8 mouse cellular contexts compared by ENCODE assay signal in the genomic region with DNA sequence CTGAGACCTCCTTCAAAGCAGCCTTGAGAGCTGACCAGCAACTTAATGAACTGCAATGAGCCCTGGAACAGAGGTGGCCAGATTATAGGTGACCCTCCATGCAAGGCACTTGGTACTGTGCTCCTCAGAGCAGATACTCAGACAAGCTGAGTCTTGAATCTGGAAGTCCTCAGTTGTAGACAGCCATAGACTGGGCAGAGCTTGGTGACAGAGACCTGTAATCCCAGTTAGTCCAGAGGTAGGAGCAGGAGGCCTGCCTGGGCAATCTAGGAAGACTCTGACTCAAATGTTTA.
DNase-seq lines count a peak whose midpoint lies in the region; ATAC-seq lines count a peak whose summit lies in the region.

No protein-coding gene starts in this region.

- intact Hi-C loops in left cerebral cortex, postnatal 36 days (cut with DNase I), result no loop called here

- peaks cover 43% of the 10 kb centered on the region for H3K4me1 ChIP-seq in heart, embryonic 13.5 days
- peaks cover 41% of the 10 kb centered on the region for H3K4me1 ChIP-seq in liver, embryonic 12.5 days

- peak overlapping the region; percentile 66 for H3K4me3 ChIP-seq in heart, embryonic 13.5 days
- peak overlapping the region; percentile 69 for H3K4me3 ChIP-seq in liver, embryonic 12.5 days

- ATAC-seq in heart, embryonic 13.5 days (ENCODE audit: extremely low read depth, insufficient number of reproducible peaks, low FRiP score, low TSS enrichment), result 0 out of 2 replicates have a peak, but pooled peaks have one; percentile 2
- peak; percentile 2 for ATAC-seq in CD4-positive, CD25-positive, alpha-beta regulatory T cell, adult 4 months
- ATAC-seq in erythroid progenitor cell, adult 5-6 weeks (replicated peaks; ENCODE audit: low FRiP score, poor library complexity, severe bottlenecking), result peak; percentile 61
- ATAC-seq in liver, embryonic 12.5 days, result peak; percentile 48

- no peaks in the 10 kb centered on the region for H3K9me3 ChIP-seq in heart, embryonic 13.5 days
- H3K9me3 ChIP-seq in liver, embryonic 12.5 days (replicated peaks), result no peaks in the 10 kb centered on the region

- H3K36me3 ChIP-seq in heart, embryonic 13.5 days, result no peaks in the 10 kb centered on the region
- H3K36me3 ChIP-seq in liver, embryonic 12.5 days, result peaks cover 14% of the 10 kb centered on the region; the same call in 1 of the 2 replicates

- DNase-seq in heart, adult 9 months (ENCODE audit: low spot score in 2 of 2), result no peak
- no peak for DNase-seq in left cerebral cortex, postnatal 36 days (ENCODE audit: low spot score in 2 of 2)
- no peak for DNase-seq in adrenal gland, postnatal 36 days
- no peak for DNase-seq in urinary bladder, adult 18-20 months (ENCODE audit: low spot score in 2 of 2)

- peak overlapping the region; percentile 84 for H3K9ac ChIP-seq in heart, embryonic 13.5 days
- H3K9ac ChIP-seq in liver, embryonic 12.5 days, result peak overlapping the region; percentile 79

- H3K4me2 ChIP-seq in heart, embryonic 13.5 days, result peak overlapping the region; percentile 85
- peak overlapping the region; percentile 97 for H3K4me2 ChIP-seq in liver, embryonic 12.5 days

- no peaks in the 10 kb centered on the region for H3K27me3 ChIP-seq in heart, embryonic 13.5 days (replicated peaks)
- H3K27me3 ChIP-seq in liver, embryonic 12.5 days (replicated peaks), result no peaks in the 10 kb centered on the region

- H3K27ac ChIP-seq in heart, embryonic 13.5 days (replicated peaks), result peak overlapping the region; percentile 86
- peak overlapping the region; percentile 70 for H3K27ac ChIP-seq in liver, embryonic 12.5 days

Comparison
In these comparisons a context has a peak if more than half of its experiments do, and no peak if none do; other contexts are left out.
1. ATAC-seq: peak in every context shown above with its lines; median percentile 61 in erythroid progenitor cell, adult 5-6 weeks; 48 in liver, embryonic 12.5 days; 2 in heart, embryonic 13.5 days; 2 in CD4-positive, CD25-positive, alpha-beta regulatory T cell, adult 4 months.